Mouse (Mus musculus) heart, embryonic 12.5 days (tissue): ENCODE measurements around the gene Ldhb. TPM values are rescaled to one million over a fixed set of nuclear protein-coding genes. Genes with fewer than 3 reads are reported as not detected.

Experiments
- polyA plus RNA-seq: library from polyadenylated mRNA; unstranded; fragments of >200 nt; fragmentation: Nextera tagmentation; extraction: Ambion mirVana; gene quantifications from 2 replicates; pipeline ENCODE4 v1.2.1, GENCODE M21; 2016

The Ldhb gene
- polyA plus RNA-seq, 1 experiment from 2014 or later = 777 TPM

Other genes starting within 250 kb of the Ldhb start
- gene Iapp, start 209.5 kb downstream of the Ldhb start, polyA plus RNA-seq = not detected in 2 replicates
- gene Slco1a5, start 185.0 kb downstream of the Ldhb start, polyA plus RNA-seq = not detected in 2 replicates
- 14.7 and 15.7 TPM in 2 replicates for gene Pyroxd1, start 162.3 kb downstream of the Ldhb start, polyA plus RNA-seq
- 24.0 and 24.1 TPM in 2 replicates for gene Recql, start 120.9 kb downstream of the Ldhb start, polyA plus RNA-seq
- 89.9 and 91.5 TPM in 2 replicates for gene Golt1b, start 120.7 kb downstream of the Ldhb start, polyA plus RNA-seq
- gene Spx, start 94.5 kb downstream of the Ldhb start, polyA plus RNA-seq = 0.64 and 0.71 TPM in 2 replicates
- gene Gys2, start 34.8 kb downstream of the Ldhb start, polyA plus RNA-seq = 0.40 TPM in 1 of 2 replicates, not detected in the other
- gene Kcnj8, start 63.7 kb upstream of the Ldhb start, polyA plus RNA-seq = 2.5 TPM in 2 replicates
- 22.7 and 24.3 TPM in 2 replicates for gene Abcc9, start 194.4 kb upstream of the Ldhb start, polyA plus RNA-seq
- gene Cmas, start 248.7 kb upstream of the Ldhb start, polyA plus RNA-seq = 126 and 127 TPM in 2 replicates